Mouse (Mus musculus): ENCODE measurements around the gene Usp44.
A peak's percentile ranks its signal among the peaks of the same experiment; 100 is the strongest.
"Not testable (repeated sequence)": the region's sequence is repeated elsewhere in the genome, so short reads cannot be mapped to it uniquely, and the experiment has no call there.

Usp44 gene

DNA sequence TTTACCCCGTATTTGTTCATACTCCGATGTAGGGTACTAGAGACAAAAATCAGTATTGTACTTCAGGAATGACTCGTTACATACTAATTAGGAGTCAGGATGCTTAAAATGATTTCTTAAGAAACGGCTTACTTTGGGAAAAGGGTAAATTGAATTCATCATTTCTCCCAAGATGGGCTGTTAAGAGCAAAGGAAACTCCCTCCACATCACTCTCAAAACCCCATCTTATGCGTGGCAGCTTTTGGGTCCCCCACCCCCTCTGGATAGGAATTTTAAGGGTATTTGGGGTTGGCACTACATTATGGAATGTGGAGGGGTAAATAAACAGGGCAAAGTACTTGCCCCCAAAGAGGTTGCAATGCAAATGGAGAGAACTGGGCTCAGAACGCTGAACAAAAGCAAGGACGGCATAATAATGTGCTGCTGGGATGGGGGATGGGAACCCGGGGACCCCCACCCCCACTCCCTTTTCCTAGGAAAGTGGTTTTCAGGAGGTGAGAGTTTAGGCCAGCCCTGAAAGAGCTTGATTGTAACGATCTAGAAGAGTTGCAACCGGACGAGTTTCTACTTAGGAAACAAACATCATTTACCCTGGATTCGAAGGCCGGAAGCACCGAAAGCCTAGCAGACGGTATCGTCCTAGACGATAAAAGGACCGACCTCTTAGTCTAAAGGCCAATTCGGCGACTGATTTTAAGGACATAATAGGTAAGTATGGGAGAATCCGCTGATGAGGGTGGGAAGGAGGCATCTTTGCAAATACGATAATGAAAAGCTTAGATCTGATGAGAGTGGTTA, at the start of gene Usp44:
Usp44 (plus strand) TSS at position 625 of the 799 bp plus-strand sequence.
- no peak for DNase-seq (ENCODE audit: low spot score in 2 of 2)

DNA sequence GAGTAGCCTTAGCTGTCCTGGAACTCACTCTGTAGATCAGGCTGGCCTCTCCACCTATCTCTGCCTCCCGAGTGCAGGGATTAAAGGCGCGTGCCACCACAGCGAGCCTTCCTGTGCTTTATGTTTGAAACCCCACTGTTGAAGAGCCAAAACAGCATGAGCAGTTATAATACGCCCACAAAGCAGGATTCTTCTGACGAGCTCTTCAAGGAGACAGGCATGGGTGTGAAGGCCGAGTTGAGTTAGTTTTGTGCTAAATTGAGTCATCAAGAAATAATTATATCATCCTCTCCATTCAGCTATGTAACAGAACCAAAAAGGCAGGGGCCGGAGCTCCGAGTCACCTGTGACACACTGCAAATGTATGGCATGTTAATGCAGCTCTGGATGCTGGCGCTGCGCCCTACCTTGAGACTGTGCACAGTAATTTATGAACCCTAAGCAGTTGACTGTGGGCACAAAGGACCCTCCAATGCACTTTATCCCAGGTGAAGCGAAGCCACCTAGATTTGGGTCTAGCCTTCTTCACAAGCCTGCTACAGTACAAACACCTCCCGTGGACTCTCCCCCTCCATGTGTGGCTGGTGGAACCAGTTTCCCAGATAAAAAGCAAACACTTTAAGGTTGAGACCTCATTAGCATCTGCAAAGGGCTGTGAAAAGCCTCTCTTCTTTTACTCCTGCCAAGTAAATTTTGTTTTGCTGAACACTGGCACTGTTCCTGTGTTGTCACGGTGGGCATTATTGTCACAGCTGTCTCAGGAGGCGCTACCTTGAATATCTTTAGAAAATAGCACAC, 47.9 kb upstream of the Usp44 start:
- DNase-seq (ENCODE audit: low spot score in 2 of 2) = no peak

DNA sequence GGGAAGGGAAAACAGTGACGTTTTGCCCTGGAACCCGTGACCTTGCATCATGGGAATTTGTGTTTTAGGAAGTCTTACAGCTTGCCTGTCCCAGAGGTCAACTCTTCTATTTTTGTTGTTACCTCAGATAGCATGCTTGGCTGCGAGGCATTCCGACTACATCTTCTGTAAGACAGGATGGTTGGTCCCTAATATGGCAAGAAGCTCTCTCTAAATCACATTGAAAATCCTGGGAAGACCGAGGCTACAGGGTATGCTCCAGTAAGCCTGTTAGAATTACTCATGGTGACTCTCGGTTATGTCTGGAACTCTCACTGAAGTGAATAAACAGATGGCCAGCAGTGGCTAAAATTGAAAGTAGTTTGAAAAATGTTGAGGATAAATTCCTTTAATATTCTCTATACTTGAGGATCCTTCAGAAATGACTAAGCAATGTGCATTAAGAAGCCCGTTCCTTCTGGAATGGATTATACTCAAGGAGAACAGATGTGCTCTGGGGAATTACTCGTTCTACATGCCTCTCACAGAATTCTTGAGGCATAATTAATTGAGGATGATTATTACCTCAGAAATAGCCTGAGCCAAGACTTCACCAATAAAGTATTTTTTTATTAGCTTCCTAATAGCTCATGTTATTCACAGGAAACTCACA, 31.5 kb upstream of the Usp44 start:
- DNase-seq (ENCODE audit: low spot score in 2 of 2) = no peak

DNA sequence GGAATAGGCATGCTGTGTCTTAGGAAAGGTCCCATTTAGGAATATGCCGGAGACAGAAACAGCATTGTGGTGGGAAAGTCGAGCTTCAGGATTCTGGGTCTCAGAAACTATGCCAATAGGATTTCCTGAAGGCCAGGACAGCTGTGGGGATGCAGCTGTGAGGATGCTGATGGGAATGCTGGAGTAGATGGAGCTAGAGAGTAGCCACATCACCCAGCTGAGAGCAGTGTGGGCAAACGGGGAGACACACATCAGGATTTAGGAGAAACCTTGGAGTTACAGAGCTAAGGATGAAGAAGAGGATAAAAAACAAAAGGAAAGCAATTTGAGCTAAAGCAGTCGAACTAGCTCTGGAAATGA, 31.0 kb upstream of the Usp44 start:
- no peak for DNase-seq (ENCODE audit: low spot score in 2 of 2)

DNA sequence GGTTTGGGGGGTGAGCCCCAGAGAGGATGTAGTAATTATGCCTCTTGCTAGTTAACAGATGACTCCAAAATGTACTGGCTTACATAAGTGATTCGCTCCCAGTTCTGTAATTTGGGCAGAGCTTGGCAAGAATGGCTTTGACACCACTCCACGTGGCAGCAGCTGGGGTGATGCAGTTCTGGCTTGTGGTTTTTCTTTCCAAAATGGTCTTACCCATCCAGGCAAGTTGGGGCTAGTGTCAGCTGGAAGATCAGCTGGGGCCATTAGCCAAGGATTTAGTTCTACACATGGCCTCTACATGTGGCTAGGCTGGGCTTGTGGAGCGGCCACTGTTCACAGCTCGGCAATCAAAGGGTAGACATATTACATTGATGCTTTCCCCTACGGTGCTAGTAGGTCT, 30.5 kb upstream of the Usp44 start:
- DNase-seq (ENCODE audit: low spot score in 2 of 2) = no peak

DNA sequence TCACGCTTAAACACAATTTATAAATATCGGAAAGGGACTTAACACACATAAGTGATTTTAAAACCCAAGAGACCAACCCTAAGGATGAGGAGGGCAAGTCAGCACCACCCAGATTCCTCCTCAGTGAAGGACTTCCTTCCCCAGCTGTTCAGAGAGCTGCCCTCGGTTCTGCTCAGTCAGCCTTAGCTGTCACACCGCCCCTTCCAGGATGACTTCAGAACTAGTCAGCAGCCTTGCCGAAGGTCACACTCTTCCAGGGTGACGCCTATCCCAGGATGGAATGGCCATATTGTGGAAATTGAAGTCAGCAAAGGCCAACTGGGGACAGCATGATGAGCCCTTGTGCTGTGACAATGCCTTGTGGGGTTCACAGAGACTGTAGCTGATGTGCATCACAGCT, 28.2 kb upstream of the Usp44 start:
- no peak for DNase-seq (ENCODE audit: low spot score in 2 of 2)

DNA sequence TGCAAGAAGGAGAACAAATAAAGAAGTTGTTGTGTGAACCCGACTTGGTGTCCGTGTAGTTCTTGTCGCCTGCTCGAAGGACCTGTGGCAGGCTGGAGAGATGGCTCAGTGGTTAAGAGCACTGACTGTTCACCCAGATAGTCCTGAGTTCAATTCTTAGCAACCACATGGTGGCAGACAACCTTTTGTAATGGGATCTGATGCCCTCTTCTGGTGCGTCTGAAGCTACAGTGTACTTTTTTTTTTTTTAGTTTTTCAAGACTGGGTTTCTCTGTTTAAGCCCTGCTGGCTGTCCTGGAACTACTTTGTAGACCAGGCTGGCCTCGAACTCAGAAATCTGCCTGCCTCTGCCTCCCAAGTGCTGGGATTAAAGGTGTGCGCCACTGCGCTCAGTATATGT, 21.9 kb upstream of the Usp44 start:
- not testable (repeated sequence) for DNase-seq (ENCODE audit: low spot score in 2 of 2)

DNA sequence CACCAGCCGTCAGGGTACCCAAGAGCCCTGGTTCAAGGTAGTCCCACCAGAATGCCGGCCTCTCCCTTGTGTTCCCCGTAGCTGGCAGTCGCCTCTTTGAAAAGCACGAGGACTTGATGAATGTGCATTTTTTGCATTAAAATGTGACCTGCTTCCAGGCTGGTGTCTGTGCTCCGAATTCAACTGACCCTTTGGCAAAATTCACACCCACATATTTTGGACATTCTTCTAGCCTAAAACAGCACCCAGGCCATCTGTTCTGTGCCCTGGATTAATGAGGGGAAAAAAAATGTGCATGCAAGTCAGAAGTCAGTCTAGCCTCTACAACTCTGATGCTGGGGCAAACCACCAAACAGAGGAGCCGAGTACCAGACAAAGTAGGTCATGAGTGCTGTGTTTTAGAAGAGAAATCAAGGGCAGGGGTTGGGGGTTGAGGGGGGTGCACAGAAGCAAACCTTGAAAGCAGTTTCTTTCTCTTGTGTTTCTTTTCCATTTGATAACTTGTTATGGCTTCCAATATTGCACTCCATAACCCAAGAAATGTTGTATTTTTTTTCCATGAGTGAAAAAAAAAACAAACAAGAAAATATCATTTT, 20.7 kb upstream of the Usp44 start:
- DNase-seq (ENCODE audit: low spot score in 2 of 2) = no peak

DNA sequence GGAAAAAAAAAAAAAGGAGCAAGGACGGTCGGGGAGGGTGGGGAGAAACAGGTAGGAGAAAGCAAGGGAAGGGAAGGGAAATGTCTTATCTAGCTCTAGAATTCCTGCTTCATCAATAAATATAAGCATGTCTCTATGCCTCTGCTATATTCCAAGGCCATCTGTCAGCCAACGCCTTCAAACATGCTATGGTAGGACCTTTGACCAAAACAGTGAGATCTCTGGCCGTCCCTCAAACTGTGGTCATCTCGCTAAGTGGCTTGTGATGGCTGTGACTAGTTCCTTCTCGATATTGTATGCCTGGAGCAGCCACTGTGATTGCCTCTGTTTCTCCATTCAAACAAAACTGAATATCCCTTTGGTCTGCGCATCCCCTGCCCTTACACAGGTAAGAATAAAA, 19.3 kb upstream of the Usp44 start:
- DNase-seq (ENCODE audit: low spot score in 2 of 2) = no peak

DNA sequence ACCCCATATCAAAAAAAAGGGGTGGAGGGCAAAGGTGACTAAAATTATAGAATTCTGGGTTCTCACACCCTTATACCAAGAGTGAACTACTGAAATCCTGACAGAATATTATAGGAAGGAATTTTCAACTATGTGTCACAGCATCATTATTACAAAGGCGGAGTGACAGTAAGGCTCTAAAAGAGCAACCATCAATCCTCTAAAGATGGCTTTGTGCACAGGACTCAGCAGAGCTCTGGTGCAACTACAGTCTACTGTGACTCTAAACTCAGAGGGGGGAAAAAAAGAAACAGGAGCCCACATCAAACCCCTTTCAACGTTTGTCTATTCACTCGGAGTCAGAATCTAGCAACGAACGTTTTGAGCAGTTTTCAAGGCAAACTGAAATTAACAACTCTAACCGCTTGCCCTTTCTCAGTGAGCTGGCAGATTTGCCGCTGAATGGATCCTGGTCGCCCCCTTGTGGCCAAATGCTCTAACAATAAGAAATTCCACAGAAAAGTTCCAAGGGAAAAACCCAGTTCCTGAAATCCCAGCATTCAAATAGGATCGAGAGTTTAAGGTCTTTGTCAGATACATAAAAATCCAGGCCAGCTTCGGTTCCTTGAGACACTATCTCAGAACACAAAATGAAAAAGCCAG, 18.5 kb upstream of the Usp44 start:
- DNase-seq (ENCODE audit: low spot score in 2 of 2) = peak; percentile 86 to 87

DNA sequence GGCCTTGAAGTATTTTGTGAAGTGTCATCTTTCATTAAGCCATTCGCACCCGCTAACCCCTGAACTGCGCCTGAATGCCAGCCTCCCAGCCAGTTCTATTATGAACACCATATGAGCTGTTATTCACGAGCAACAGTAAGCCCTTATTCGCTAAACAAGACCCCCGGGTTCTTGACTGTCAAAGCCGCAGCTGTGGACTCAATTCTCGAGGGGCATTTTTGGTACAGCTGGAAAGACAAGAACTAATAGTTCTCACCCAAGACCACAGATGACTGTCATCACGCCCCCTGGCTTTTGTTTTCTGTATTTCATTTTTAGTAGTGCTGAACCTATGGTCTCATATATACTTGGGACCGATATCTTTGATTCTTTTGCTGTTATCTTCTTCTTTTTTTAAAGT, 17.6 kb upstream of the Usp44 start:
- no peak for DNase-seq (ENCODE audit: low spot score in 2 of 2)

DNA sequence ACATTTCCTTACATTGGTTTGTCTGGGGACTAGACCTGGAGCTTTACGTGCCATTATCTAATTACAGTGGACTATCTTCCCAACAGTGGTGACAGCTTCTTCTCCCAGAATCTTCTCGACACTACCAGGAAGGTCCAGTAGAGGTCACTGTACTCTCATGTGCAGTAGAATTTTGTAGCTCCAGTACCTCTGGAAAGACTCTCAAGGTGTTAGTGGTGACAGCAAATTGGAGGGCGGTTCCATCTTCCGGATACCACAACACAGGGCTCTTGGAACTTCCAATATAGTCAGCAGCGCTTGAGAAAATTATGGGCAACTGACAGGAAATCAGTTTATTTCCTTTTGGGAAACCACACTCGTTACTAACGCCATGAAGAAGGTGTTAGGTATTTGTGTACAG, 12.7 kb upstream of the Usp44 start:
- peak; percentile 73 to 87 for DNase-seq (ENCODE audit: low spot score in 2 of 2)

DNA sequence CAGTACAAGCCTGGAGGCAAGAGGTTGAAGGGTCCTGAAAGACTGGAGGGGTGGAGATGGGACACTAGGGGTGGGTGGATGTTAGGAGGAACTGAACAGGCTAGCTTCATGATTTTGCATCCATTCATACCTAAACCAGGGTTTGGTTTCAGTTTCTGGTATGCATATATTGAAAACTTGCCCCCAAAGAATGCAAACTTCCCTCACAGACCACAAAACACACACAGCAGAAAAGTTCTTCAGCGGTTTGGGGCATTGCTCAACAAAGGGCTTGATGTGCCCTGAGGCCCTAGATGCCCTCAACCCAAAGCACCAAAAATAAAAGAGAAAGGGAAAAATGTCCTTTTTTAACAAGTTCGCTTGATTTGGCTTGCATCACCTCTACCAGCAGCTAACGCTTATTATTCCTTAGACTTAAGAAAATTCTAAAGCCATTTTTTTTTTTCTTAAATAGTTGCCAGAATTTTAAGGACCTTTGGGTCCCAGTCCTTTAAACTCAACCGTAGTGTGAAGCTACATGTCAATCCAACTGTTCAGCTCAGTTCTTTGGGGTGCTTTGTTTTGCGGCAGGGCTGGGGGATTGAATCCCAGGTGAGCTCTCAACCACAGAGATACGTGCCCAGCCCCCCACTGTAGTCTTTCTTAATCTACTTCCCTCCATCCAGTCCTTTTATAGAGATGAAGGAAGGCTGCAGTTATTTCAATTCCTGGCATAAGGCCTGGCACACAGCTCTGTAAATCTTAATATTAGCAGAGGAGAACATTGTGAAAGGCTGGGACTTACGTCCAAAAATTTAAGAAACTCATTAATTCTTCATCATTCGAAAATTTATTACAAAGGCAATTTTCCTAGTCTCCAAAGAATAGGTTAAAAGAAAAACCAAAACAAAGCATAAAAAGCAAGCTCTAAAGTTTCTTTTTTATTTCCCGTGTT, 1.2 kb upstream of the Usp44 start:
- DNase-seq (ENCODE audit: low spot score in 2 of 2) = no peak

DNA sequence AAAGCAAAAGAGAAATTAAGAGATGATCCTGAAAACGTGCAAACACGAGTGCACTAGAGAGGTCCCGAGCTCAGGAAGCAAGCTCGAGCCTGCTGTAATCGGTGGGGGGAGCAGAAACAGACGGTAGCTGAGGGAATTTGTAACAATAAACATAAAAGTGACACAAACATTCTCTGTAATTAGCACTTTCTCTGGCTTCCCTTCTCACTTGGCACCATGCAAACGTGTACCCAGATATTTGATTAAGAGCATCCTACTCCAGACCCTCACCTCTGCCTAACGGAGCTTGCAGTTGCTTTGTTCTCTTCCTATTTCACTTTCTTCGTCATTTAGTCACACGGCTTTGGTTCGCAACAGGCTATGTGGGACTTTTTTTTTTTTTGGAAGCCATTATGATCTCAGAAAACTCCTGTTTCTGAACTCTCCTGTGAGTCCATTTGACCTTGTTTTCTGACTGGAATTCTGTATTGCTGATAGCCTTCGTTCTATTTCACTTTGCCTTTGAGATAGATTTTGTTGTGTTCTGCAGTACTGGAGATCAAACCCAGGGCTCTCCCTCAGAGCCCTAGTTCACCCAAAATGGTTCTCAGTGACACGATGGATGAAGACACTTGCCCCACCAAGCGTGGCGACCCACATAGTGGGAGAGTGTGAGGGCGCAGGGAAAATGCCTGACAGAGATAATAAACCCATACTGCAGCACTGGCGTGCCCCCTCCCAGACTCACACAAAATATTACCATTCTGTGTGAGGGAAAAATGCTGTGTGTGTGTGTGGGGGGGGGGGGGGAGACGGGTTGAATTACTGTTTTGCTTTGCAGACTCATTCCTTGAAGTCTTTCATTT, 597 bp downstream of the Usp44 start:
- no peak for DNase-seq (ENCODE audit: low spot score in 2 of 2)

DNA sequence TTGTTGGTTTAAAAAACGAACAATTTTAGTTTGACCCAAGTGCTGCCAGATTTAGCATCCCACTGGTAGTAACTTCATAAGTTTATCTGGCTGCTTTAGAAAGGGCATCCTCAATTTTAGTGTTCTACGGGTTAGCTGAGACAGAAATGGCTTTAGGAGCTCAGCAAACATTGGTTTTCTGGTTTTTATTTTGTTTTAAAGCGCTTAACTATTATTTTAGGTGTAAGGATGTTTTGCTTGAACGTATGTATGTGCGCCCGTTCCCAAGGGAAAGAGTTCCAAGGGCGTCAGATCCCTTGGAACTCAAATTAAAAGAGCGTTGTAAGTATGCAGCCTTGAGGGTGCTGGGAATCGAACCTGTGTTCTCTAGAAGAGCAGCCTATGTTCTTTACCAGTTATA, 1.5 kb downstream of the Usp44 start:
- DNase-seq (ENCODE audit: low spot score in 2 of 2) = no peak

DNA sequence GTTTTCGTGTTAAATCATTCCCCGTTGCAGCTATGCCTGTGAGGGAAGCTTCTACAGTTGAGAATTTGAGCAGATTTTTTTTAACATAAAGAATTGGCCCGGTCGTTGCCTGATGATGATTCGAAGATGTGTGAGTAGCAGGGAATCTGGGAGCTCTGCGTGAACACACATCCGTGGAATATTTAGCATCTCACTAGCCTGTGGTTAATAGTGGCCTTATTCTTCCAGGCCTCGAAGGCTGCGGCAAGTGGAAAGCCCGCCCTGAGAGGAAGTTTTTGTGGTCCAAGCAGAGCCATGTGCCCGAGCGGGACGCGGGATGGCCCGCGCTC, 2.0 kb downstream of the Usp44 start:
- no peak for DNase-seq (ENCODE audit: low spot score in 2 of 2)

DNA sequence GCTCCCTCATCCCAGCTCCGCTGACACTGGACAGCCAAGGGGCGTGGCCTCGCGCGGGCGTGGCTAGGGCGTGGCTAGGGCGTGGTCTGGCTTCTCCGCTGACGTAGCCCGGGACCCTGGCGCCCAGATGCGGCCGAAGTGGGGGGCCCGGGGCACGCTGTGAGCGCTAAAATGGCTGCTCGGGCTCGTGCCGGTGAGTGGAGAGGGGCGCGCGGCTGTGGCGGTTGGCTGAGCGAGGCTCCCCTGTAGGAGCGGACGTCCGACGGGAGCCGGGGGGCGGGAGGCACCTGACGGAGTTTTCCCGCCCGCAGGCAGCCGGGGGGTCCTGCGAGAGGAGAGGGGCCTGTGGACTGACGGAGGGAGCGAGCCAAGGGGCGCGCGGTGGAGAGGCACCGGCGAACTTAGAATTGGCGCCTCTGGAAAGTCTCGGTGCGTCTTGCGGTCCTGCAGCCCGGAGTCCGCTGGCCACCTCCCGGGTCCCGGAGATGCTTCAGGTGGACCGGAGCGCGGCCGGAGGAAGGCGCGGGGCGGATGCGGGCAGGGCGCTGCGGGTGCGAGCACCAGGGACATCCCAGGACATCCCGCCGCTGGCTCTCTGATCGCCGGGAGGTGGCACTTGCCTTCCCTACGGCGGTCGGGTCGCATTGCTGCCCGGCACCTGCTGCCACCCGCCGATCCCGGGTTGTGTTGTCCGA, 2.5 kb downstream of the Usp44 start:
- no peak for DNase-seq (ENCODE audit: low spot score in 2 of 2)

DNA sequence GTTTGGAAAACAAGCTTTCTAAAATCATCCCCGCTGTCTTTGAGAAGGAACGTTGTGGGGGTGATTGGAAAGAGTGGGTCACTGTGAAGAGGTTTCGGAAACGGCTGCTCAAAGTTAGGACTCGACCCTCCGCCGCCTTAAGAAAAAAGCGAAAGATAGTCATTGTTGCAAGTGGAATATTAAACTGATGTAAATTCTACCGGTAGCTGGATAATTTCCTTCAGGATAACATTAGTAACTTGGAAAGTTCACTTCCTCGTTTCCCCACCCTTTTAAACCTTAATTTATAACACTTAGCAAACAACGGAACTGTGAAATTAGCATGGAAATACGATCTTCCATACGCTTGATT, 3.0 kb downstream of the Usp44 start:
- DNase-seq (ENCODE audit: low spot score in 2 of 2) = no peak

DNA sequence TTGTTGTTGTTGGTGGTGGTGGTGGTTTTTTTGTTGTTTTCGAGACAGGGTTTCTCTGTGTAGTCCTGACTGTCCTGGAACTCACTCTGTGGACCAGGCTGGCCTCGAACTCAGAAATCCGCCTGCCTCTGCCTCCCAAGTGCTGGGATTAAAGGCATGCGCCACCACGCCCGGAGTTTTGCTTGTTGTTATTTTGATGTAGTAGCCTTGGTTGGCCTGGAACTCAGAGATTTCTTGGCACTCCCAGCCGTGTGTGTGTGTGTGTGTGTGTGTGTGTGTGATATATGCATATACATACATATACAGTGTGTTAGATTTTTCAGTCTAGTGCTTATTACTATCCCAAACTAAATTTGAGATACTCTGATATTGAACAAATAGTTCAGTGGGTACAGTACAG, 3.8 kb downstream of the Usp44 start:
- not testable (repeated sequence) for DNase-seq (ENCODE audit: low spot score in 2 of 2)

DNA sequence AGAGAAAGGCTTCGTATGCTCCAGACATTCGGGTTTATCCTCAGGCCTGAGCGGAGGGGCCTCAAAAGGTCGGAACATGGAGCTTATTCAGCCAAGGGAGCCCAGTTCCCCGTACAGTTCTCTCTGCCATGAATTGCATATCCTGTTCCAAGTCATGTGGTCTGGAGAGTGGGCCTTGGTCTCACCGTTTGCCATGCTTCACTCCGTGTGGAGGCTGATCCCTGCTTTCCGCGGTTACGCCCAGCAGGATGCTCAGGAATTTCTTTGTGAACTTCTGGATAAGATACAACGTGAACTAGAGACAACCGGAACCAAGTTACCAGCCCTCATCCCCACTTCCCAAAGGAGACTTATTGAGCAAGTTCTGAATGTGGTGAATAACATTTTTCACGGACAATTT, 15.4 kb downstream of the Usp44 start:
- DNase-seq (ENCODE audit: low spot score in 2 of 2) = no peak
